Mouse (Mus musculus): ENCODE measurements around the gene Smoc2.

Gene Smoc2

DNA sequence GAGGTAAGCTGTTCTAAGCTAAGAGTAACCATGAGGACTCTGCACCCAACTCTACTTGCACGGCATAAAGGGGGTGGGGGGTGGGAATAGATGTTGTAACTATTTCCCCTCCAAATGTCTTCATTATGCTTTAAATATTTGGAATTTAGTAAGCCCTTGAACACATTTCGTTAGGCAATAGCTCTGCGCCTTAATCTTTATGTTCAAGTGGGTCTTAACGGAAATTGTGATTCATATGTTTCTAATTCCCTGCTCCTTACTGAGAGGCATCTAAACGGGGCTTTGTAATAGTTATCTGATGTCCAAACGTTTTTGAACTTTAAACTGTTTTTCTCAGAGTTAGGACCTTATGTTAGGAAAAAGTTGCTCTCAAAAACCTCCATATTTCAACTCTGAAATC is 147.2 kb downstream of the Smoc2 start:
- DNase-seq, result no peak

DNA sequence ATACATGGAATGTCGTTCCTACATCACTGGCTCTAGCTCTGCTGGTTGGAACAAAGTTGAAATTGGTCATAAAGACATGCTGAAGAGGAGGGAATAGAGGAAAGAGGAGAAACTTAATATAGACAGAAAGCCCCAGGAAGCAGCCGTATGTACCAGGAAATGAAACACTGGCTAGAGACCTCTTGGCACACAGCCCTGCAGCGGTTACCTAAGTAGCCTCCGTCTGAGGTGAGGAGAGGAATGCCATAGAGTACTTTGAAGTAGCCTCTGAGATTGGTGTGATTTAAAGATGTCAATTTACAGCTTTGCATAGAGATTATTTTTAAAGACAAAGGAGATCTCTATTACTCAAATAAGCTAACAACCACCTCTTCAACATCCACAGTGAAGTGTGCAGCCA is 155.4 kb downstream of the Smoc2 start:
- no peak for DNase-seq

DNA sequence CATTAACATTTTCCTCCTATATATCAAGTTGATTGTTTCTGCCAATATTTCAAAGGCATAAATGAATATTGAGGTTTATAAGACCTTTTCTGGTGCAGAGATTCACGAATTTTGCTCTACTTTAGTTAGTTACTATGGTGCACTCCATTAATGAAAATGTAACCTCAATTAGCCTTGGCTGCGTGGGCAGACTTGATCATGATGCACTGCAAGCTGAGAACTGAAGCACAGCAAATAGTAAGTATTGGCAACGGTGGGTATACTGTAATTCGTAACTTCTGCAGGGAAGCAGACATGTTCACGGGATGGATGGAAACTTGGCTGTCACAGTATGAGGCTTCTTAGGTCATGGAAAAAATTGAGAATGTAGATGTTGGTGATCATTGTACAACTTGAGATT is 166.3 kb downstream of the Smoc2 start:
- DNase-seq, result no peak

DNA sequence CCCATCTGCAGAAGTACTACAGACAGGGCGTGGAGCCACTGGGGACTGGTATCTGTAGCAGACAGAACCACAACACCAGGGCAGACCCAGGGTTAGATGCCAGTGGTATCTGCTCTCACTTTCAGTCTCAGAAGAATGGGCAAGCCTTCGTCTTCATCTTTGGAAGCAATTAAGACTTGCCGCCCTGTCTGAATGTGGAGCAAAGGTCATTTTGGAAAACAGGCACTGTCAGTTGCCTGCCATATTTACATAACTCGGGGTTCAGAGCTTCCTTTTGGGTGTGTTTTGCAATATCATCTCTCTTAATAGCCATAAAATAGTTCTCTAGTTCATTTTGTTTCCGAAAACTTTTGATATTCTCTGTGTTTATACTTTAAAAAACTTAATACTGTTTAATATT is 168.0 kb downstream of the Smoc2 start:
- DNase-seq, result no peak

All from cerebellum, postnatal 14 days (tissue).